Mouse (Mus musculus) retina, adult 2 months (tissue): ENCODE results near the gene Fkbp11.
A peak's percentile ranks its signal among the peaks of the same experiment; 100 is the strongest.

Experiments used
- DNase-seq: peaks from one replicate; pipeline ENCODE4 v3.0.0-alpha.2; 2012; ENCODE audit warnings: low read depth, low spot score

Fkbp11 gene

DNA sequence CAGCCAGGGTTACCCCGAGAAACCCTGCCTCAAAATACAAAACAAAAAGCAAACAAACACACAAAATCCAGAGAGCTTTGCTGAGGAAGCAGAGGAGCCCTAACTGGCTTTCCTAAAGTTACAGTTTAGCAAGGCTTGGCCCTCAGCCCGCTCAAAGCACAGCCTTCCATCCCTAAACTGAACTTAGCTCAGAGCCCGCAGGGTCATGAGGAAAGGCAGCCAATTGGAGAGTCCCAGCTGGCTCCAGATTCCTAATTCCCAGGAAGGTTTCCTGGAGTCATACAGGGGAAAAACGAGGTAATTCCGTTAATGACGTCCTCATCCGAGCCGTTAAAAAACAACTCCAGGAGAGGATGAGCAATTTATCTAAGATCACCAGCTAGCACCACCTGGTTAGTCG, 32.3 kb downstream of the Fkbp11 start:
- DNase-seq, result no peak

DNA sequence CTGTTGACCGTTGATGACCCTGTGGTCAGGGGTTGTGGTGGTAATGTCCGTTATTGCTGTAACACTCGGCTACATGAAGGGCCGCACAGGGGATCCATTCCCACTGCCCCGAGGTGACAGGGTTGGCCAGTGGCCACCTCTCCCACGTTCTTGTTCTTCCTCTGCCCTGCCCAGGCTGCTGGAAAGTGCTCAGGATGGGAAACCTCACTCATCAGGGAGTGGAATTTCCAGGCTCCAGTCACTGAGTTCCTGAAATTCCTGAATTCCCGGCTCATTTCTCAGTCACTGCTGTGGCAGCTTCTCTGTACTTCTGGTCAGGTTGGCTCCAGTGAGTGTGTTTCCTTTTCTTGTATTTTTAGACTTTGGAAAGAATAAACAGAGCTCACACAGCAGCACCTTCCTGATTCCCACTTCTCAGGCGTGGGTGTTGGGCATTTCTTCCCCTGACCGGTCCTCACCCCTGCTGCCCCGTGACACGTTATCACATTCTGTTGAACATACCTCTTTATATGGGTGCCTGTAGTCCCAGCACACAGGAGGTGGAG, 35.8 kb downstream of the Fkbp11 start:
- DNase-seq, result no peak

DNA sequence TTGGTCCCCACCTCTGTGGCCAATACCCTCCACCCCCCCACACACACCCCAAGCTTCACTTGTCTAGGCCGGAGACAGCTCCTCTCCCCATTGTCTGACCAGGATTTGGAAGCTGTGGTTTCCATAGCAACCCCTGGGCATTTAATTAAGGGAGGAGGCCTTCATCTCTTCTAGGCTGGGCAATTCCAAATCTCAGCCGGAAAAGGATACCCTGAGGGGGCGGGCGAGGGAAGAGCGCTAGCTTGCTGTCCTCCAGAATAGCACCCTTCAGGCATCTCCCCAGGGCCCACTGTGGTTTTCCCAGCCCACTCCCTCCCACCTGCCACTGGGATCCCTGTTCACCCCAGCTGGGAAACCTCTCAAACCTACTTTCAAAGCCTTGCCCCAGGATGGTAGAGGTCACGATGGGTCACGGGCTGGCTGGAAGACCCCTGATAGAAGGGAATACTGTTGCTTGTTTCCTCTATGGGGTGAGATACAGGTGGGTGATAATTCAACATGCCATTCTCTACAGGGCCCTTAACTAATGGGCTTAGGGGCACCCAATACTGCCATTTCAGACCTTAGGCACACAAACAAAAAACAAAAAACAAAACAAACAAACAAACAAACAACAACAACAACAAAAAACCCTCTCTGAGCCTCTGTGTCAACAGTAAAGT, 36.4 kb downstream of the Fkbp11 start:
- DNase-seq, result no peak

DNA sequence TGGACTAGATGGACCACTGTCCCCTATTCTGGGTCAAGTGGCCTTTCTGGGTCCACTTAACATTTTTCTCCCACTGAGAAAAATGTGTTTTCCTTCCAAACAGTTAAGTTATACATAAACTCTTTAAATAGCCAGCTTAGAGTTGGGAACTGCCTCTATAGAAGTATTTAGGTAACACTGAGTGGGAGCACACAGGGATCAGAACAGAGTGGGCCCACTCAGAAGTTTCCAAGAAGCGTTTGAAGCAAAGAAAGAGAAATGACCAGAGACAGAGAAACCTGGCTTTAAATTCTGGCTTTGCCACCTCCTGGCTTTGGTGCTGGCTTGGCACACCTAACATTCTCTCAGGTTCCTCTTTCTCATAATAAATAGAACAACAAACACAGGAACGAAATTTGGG, 38.3 kb downstream of the Fkbp11 start:
- DNase-seq, result no peak

DNA sequence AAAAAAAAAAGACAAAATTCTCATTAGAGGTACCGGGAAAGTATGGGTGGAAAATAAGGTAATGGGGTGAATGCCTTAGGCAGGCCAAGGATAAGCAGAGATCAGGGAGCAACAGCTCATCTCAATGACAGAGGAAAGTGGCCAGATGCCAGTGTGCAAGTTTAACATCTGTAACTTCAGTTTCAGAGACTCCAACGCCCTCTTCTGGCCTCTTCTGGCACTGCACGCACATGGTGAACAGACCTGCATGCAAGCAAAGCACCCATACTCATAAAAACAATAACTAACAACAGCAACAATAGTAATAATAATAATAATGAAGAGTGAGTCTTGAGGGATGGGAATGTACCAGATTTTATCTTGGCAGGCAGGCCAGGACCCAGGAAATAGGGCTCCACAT, 42.1 kb downstream of the Fkbp11 start:
- no peak for DNase-seq

DNA sequence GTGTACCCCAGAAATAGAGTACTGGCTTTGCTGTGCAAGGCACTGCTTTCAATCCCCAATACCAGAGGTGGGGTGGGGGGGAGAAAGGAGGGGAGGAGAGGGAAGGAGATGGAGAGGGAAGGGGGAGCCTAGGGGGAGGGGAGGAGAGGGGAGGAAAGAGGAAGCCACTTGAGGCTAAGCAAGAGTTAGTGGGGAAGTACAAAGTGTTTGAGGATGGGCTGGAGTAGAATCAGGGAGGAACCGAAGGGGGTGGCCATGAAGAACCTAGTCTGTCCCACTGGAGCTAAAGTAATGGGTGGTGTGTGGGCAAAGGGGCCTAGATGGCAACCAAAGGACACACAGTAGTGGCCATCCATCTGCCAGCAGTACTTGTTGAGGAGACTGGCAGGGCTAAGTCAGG, 44.3 kb downstream of the Fkbp11 start:
- no peak for DNase-seq

DNA sequence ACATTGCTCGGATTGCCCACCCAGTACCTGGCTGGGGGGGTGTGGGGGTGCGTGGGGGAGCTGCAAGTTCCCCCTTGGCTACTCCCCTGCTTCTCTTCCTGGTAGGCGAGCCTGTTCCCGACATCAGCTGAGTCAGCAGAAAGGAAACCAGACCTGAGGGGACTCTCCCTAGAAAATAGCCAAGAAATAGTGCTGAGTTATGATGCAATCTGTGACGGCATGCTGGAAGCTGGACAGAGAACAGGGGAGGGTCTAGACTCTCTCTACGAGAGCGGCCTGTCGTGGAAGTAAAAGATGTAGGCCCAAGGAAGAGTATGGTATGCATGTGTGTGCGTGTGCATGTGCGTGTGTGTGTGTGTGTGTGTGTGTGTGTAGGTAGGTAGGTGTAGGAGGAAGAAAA, 44.8 kb downstream of the Fkbp11 start:
- no peak for DNase-seq

DNA sequence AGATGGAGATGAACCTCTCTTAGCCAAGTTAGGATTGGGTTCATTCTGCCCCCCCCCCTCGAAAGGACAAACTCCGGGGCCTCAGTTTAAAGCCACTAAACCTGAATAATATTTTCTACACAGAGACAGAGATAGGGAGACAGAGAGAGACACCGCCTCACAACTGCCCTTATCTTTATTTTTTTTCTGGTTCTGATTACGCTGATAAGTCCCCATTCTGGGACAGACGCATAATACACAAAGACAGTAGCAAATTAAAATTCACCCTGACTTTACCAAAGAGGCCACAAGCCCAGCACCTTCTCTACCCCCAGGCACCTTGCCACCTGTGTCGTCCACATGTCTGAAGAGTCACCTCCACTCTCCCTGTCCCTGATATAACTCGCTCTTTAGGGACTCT, 46.4 kb downstream of the Fkbp11 start:
- DNase-seq, result no peak

DNA sequence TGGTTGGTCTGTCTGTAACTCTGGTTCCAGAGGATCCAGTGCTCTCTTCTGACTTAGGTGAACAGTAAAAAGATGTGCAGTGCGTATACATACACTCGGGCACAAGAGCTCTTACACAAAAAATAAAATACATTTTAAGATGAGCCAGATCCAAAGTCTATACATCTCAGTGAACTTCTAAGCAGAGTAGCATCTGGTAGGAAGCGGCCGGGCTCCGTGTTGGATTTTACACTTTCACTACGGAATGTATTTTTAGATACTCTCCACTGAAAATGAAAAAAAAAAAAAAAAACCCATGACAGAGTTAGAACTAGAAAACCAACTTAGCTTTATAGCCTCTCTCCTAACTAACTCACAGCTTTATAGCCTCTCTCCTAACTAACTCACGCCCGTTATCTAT, 47.3 kb downstream of the Fkbp11 start:
- no peak for DNase-seq

DNA sequence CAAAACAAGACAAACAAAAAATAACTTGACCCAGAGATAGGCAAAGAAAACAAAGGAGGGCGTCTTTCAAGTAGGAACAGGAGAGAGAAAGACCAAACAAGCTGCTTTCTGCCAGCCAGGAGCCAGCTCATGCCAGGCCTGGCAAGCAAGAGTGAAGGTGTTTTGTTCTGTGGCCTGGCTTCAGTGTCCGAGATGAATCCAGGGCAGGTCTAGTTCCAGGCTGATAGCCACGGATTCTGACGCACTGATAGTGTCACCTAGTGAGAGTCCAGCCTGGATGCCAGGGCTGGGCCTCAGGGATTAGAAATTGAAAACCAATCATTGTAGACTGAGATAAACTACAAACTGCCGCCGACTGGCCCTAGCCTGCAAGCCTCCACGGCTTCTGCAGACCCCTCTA, 50.0 kb downstream of the Fkbp11 start:
- DNase-seq, result no peak

DNA sequence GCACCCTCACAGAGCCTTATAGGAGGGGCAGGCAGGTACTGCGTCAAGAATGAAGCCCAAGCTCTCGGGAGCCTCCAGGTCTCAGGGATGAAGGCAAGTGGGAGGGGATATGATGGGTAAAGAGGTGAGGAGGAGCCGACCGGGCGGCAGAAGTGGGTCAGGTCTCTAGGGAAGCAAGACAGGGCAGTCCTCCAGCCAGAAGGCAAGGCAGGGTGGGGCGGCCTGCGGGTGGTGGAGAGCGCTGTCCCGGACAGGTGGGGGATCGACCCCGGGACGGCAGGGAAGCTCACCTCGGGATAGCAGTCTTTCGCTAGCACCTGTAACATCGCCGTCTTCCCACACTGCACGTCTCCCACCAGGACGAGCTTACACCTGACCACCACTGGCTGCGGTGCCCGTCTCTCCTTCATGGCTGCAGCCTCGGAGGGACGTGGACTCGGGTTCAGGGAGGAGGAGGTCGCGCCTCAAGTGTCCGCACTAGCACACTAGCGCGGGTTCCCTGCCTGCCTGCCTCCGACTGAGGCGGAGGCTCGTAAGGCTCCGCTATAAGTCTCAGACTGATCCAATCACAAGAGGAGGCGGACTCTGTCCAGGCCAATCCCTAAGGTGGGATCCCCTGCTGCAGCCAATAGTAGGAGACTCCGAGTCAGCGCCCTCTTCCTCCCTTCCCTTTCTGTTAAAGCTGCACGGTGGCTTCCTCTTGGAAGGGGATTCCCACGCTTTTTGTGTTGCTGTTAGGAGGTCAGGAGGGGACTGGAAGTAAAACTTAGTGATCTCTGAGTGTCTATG, 50.9 kb downstream of the Fkbp11 start, which contains the start of gene Rnd1:
Gene Rnd1, minus strand, starts transcription at position 522 of the 789 bp plus-strand sequence.
- peak; percentile 84 for DNase-seq

DNA sequence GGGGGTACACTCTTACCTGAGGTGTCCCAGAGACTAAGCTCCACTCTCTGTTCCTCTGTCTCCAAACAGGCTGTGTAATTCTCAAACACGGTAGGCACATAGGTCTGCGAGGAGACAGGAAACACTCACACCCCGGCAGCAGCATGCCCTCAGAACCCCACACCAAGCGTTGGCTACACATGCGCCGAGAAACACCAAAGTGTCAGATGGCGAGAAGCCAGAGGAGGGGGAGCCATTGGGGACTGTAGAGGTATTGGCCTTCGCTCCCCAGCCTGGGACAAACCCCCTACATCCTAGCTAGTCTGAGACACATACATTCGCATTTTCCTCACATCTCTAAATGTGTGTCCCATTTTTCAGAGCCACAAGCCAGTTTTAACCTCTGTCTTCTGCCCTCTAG, 51.5 kb downstream of the Fkbp11 start:
- DNase-seq, result no peak

DNA sequence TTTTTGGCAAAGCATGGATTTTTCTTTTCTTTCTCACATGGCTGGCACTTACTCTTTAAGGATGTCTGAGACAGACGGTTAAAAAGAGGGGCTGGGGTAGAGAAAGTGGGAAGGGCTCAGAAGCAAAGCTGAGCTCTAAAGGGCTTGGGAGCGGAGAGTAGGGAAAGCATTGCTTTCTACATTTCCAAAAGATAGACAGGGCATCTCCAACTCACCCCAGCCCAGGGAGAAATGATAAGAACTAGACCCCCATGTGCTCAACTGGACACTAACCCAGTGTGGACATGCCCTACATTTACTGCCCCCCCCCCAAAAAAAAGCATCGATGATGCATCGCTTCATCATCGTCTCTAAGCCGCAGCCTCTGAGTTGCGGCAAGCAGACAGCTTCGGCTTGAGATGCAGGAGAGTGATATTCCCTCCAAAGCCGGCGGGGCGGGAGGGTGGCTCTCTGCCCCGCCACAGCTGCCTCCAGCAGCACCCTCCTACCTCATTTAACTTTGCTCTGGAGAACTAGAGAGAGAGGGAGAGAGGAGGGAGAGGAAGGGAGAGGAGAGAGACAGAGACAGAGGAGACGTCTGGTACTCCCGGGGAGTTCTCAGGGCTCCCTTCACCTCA, 52.3 kb downstream of the Fkbp11 start:
- DNase-seq, result no peak

DNA sequence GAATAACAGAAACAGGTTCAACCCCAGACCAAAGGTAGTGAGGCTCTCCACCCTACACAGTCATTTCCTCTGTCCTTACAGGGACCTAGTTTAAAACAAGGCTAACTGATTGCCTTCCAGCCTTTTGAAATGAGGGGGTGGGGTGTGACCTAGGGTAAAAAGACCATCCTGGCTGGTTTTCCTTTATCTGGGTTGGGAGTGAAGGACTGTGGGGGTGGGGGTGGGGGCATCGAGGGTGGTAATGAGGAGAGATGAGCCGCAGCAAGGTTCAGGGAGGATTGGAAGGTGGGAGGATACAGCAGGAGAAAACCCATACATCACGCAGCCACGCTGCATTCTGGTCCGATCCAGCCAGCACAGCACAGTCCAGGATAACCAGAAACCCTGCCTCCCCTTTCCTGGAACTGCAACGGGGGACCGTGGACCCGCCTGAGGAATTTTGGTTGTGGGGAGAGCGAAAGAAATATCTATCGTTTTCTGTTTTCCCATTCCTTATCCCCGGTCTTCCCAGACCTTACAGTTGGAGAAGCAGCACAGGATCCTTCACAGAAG, 52.9 kb downstream of the Fkbp11 start:
- DNase-seq, result no peak
